Mouse (Mus musculus): ENCODE measurements around the gene Fhad1. TPM values are rescaled to one million over a fixed set of nuclear protein-coding genes. Genes with fewer than 3 reads are reported as not detected.

The Fhad1 gene
- total RNA-seq, 2 experiments from 2014 or later = 0.20 to 1.2 TPM

DNA sequence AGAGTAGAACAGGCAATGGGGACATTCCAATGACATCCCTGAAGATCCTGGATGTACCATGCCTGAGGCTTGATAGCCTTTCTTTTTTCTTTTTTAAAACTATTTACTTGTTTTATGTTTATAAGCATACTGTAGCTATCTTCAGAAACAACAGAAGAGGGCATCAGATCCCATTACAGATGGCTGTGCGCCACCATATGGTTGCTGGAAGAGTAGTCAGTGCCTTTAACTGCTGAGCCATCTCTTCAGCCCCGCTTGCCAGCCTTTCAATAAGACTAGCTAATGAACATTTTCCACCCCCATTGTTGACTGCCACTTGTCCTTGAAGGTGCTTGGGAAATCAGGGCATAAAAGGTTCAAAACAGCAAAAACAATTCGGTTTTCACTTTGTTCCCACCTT lies 31.2 kb downstream of the Fhad1 start:
- ATAC-seq (replicated peaks; ENCODE audit: poor library complexity) = no peak

- ATAC-seq (replicated peaks; ENCODE audit: poor library complexity) = no peak
Observed at GRCm38 (mm10) chr4:141981475-141981874, 33.4 kb downstream of the Fhad1 start.

DNA sequence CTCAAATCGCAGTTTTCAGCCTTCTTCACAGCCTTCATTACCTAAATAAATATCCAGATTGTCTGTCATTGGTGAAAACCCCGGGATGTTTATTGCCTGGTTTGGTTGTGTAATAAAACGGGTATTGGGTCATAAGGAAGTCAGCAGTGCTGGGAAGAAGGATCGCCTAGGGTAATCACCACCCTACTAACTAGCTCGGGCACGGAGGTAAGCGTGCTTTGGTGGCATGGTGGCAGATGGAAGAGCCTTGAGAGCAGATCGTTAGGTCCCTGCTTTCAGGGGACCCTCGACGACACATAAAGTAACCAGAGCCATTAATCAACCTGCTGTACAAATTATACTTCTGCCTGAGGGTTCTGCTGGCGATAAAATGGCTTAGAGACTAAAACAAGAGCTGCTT lies 36.3 kb downstream of the Fhad1 start:
- ATAC-seq (replicated peaks; ENCODE audit: poor library complexity) = peak; percentile 47

GRCm38 (mm10) chr4:141977346-141977745 lies 37.5 kb downstream of the Fhad1 start:
- ATAC-seq (replicated peaks; ENCODE audit: poor library complexity) = peak; percentile 87

DNA sequence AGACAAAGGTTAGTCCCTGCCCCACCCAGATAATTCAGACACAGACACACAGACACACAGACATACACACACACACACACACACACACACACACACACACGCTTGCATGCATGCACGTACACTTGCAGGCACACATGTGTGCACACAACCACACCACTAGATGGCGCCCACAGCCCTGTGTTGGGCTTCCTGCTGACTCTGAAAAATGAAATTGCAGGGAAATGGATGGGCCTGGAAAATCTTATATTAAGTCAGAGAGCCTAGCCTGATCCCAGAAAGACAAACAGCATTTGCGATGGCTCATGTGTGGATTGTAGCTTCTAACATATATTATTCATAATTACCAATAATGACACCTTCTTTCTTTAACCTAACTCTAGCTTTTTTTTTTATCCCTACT lies 38.7 kb downstream of the Fhad1 start:
- ATAC-seq (replicated peaks; ENCODE audit: poor library complexity) = peak; percentile 75

GRCm38 (mm10) chr4:141964575-141964974 lies 50.3 kb downstream of the Fhad1 start:
- ATAC-seq (replicated peaks; ENCODE audit: poor library complexity) = no peak

DNA sequence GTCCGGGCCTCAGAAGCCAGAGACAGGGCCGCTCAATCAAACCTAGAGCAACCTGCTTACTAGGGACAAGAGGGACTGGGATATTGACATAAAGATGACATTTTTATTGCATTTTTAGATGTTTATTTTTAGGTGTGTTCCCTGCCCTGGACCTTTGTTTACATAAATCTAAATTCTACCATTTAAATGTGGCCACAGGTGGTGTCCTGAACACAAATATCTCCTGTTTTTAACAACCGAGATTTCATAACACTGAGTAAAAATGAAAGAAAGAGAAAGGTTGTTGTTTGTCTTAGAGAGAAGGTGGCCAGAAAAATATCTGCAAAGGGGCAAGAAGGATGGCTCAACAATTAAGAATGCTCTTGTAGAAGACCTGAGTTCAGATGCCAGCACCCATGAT lies 51.0 kb downstream of the Fhad1 start:
- no peak for ATAC-seq (replicated peaks; ENCODE audit: poor library complexity)

GRCm38 (mm10) chr4:141962811-141963685 lies 51.8 kb downstream of the Fhad1 start:
- peak; percentile 73 for ATAC-seq (replicated peaks; ENCODE audit: poor library complexity)

DNA sequence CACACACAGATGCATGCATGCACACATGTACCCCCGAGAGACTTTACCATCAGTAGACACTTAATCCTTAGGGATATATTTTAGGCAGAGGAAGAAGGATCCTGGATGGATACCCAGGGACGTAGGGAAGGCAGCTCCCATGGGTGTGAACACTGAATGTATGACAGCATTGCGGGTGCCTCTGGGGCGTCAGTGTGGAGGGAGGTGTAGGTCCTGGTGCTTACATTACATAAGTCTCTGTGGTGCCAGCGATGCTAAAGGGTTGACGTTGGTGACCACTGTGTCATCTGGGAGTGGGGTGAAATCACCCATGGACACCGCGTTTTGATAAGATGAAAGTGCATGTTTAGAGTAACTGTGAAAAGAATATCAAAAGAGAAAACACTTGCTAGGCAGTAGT lies 54.8 kb downstream of the Fhad1 start:
- peak; percentile 36 for ATAC-seq (replicated peaks; ENCODE audit: poor library complexity)

- peak; percentile 63 for ATAC-seq (replicated peaks; ENCODE audit: poor library complexity)
Observed at GRCm38 (mm10) chr4:141959615-141960014, 55.3 kb downstream of the Fhad1 start.

DNA sequence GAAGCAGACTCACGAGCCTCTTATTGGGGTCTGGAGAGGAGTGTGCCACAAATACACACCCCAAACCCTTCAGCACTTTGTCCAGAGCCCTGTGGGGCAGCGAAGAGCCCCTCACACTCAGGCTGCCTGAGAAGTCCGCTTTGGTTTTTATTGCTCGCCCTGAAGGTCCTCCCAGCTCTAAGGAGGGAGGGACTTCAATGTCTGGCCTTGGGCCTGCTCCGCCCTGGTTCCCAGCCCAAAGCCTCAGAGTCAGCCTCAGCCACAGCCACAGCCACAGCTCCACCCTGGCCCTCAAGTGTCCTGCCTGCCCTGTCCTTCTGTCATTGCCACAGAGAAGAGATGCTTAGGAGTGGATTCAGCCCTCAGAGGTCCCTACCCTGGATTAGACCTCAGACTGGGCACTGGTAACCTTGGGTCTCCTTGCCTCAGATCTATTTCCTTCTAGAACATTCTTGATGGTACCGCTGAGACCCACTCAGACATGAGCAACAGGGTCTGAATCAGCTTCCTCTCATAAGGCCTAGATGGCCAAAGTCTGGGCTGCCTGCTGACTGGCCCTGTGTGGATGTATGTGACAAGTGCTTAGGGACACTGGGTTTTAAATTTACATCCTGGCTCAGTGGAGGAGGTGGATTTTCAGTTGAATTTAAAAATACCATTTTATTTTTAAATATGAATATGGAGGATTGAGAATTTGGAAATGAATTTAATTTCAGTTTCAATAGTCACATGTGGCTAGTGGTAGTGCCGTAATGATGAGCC lies 56.1 kb downstream of the Fhad1 start:
- ATAC-seq (replicated peaks; ENCODE audit: poor library complexity) = peak; percentile 12; the same call in 1 of the 2 replicates

DNA sequence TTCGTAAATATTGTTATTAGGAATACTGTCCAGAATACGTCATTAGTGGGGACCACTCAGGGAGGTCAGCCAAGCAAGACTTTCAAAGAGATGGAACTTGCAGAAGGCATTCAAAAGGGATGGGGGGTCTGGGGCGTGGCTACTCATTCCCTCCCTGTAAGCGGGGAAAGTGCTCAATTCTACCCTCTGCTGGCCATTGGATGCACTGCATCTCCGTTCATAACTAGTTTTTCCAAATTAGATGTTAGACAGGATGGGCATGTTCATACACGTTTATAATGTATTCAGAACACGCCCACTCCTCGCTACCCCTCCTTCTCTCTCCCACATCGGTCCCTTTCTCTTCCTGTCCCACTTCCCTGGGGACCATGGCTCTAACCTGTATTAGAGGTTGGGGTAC lies 56.7 kb downstream of the Fhad1 start:
- ATAC-seq (replicated peaks; ENCODE audit: poor library complexity) = peak; percentile 66

- no peak; the same call in 1 of the 2 replicates for ATAC-seq (replicated peaks; ENCODE audit: poor library complexity)
Observed at GRCm38 (mm10) chr4:141957740-141958139, 57.1 kb downstream of the Fhad1 start.

- ATAC-seq (replicated peaks; ENCODE audit: poor library complexity) = no peak
Observed at GRCm38 (mm10) chr4:141956931-141957330, 58.0 kb downstream of the Fhad1 start.

- no peak for ATAC-seq (replicated peaks; ENCODE audit: poor library complexity)
Observed at GRCm38 (mm10) chr4:141954770-141955720, 59.8 kb downstream of the Fhad1 start.

DNA sequence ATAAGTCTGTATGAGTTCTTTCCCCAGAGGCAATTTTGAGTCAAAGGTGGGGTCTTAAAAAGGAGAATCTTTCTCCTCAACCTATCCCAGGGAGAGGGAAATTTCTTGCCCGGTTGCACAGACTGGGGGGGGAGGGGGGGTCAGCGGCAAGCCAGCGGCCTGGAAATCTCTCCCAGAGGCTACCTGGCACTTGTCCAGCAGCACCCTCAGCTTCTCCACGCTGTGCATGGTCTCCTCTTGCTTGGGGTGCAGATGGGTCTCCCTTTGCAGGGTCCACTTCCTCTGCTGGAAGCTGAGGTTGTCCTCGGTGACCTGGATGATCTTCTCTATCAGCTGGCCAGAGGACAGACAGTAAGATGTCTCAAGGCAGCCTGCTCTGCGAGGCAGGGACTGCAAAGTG lies 61.0 kb downstream of the Fhad1 start:
- no peak for ATAC-seq (replicated peaks; ENCODE audit: poor library complexity)

- ATAC-seq (replicated peaks; ENCODE audit: poor library complexity) = no peak
Observed at GRCm38 (mm10) chr4:141953291-141953690, 61.6 kb downstream of the Fhad1 start.

DNA sequence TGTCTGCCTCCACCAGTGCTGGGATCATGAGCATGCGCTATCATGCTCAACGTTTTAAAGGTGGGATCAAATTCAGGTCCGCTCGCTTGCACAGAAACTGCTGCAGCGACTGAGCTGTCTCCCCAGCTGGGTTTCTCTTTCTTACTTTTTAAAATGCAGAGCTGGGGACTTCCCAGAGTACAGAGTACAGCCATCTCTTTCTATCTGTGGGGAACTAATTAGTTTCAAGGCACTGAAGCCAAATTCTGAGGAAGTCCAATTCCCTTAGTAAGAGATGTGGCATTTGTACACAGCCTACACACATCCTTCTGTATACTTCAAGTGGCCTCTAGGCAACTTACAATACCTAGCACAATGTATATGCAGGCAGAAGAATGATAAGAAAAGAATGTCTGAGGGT lies 62.1 kb downstream of the Fhad1 start:
- peak; percentile 24; the same call in 1 of the 2 replicates for ATAC-seq (replicated peaks; ENCODE audit: poor library complexity)

- peak; percentile 88 for ATAC-seq (replicated peaks; ENCODE audit: poor library complexity)
Observed at GRCm38 (mm10) chr4:141952114-141952513, 62.8 kb downstream of the Fhad1 start.

DNA sequence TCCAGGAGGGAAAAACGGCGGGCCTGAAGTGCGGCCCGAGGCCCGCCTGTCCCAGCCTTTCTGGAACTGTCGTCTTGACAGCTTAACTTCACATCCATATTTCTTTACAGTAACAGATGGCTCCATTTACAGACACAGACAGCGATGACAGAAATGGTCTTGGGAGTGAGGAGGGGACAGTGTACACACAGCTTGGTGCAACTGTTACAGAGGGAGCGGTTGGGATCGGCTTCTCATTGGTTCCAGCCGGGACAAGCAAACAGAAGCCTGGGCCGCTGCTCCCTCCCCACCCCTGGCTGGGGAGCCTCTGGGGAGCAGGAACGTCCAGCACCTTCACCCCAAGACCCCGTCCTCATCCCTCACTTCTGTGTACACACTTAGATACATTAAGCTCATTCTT lies 65.4 kb downstream of the Fhad1 start:
- ATAC-seq (replicated peaks; ENCODE audit: poor library complexity) = no peak

- no peak for ATAC-seq (replicated peaks; ENCODE audit: poor library complexity)
Observed at GRCm38 (mm10) chr4:141948822-141949221, 66.1 kb downstream of the Fhad1 start.

All from megakaryocyte progenitor cell, adult 5-6 weeks (primary cell).